In genomic region chr10:91319442-91320112, GRCm38 (mm10) we compare ENCODE assay signal across 16 mouse cellular contexts.
A peak's percentile ranks its signal among the peaks of the same experiment; 100 is the strongest.
DNase-seq lines count a peak whose midpoint lies in the region; ATAC-seq and TF ChIP-seq lines count a peak whose summit lies in the region.
"Had no signal": no experiment of that assay in that cellular context is flagged by ENCODE, and none has a peak within 500 bp of the region (broad histone marks: within the 10 kb centered on the region; RNA-seq: fewer than 3 reads in every experiment).

No protein-coding gene starts in this region.

- ATAC-seq in hindbrain, embryonic 11.5 days (ENCODE audit: low FRiP score): peak; percentile 27; the same call in 1 of the 2 replicates
- ATAC-seq in hindbrain, postnatal 0 days: no peak
- 0 out of 2 replicates have a peak, but pooled peaks have one; percentile 15 for ATAC-seq in liver, embryonic 11.5 days (replicated peaks; ENCODE audit: low FRiP score)
- ATAC-seq in liver, postnatal 0 days: no peak
- peak; percentile 41 for ATAC-seq in embryonic facial prominence, embryonic 11.5 days (replicated peaks; ENCODE audit: insufficient number of reproducible peaks, low FRiP score, low TSS enrichment, low read depth)
- ATAC-seq: forebrain, embryonic 16.5 days had no signal

- H3K27ac ChIP-seq in hindbrain, embryonic 11.5 days (ENCODE audit: low read depth, low read length): no peak overlapping the region
- H3K27ac ChIP-seq in hindbrain, postnatal 0 days: no peak overlapping the region
- no peak overlapping the region for H3K27ac ChIP-seq in liver, embryonic 11.5 days (ENCODE audit: low read depth, low read length)
- no peak overlapping the region for H3K27ac ChIP-seq in liver, postnatal 0 days (ENCODE audit: low read depth)
- H3K27ac ChIP-seq in embryonic facial prominence, embryonic 10.5 days (replicated peaks): no peak overlapping the region
- no peak overlapping the region for H3K27ac ChIP-seq in embryonic facial prominence, embryonic 11.5 days (replicated peaks; ENCODE audit: low read depth, low read length)
- H3K27ac ChIP-seq: layer of hippocampus, adult 2 months had no signal

- no peak for TF ChIP-seq CTCF in hindbrain, postnatal 0 days (IDR thresholded peaks at IDR 0.05; ENCODE audit: low read depth)
- TF ChIP-seq CTCF in liver, postnatal 0 days (IDR thresholded peaks at IDR 0.05; ENCODE audit: low read depth): no peak

- no peak overlapping the region for H3K4me2 ChIP-seq in hindbrain, embryonic 11.5 days (replicated peaks; ENCODE audit: low read depth, low read length)
- no peak overlapping the region for H3K4me2 ChIP-seq in hindbrain, postnatal 0 days (ENCODE audit: low read depth, low read length)
- H3K4me2 ChIP-seq in liver, embryonic 11.5 days: no peak overlapping the region
- H3K4me2 ChIP-seq in liver, postnatal 0 days (ENCODE audit: low read depth, low read length): no peak overlapping the region
- H3K4me2 ChIP-seq in embryonic facial prominence, embryonic 11.5 days (ENCODE audit: low read depth, low read length): no peak overlapping the region

- H3K9ac ChIP-seq in hindbrain, embryonic 11.5 days (ENCODE audit: low read depth, low read length): no peak overlapping the region
- H3K9ac ChIP-seq in hindbrain, postnatal 0 days (replicated peaks; ENCODE audit: low read length): no peak overlapping the region
- H3K9ac ChIP-seq in liver, embryonic 11.5 days (ENCODE audit: low read depth, low read length): no peak overlapping the region
- no peak overlapping the region for H3K9ac ChIP-seq in liver, postnatal 0 days (replicated peaks)
- H3K9ac ChIP-seq in embryonic facial prominence, embryonic 11.5 days (replicated peaks; ENCODE audit: low read length): no peak overlapping the region

- WGBS in hindbrain, embryonic 11.5 days: 78% methylated on average over 10 of the region's 10 CpGs
- WGBS in hindbrain, postnatal 0 days: 82% methylated on average over 10 of the region's 10 CpGs
- WGBS in liver, embryonic 11.5 days: 84% methylated on average over 10 of the region's 10 CpGs
- 76% methylated on average over 10 of the region's 10 CpGs for WGBS in liver, postnatal 0 days (ENCODE audit: insufficient replicate concordance)
- 81% methylated on average over 10 of the region's 10 CpGs for whole genome bisulfite sequencing in embryonic facial prominence, embryonic 10.5 days
- 69% methylated on average over 10 of the region's 10 CpGs for WGBS in embryonic facial prominence, embryonic 11.5 days

- no peaks in the 10 kb centered on the region for H3K36me3 ChIP-seq in hindbrain, embryonic 11.5 days (ENCODE audit: control insufficient read depth, insufficient read depth, low read length)
- H3K36me3 ChIP-seq in hindbrain, postnatal 0 days (ENCODE audit: insufficient read depth, low read length): no peaks in the 10 kb centered on the region
- no peaks in the 10 kb centered on the region for H3K36me3 ChIP-seq in liver, embryonic 11.5 days (ENCODE audit: control insufficient read depth, insufficient read depth, low read length)
- H3K36me3 ChIP-seq in liver, postnatal 0 days (replicated peaks; ENCODE audit: insufficient read depth, low read length): no peaks in the 10 kb centered on the region
- no peaks in the 10 kb centered on the region for H3K36me3 ChIP-seq in embryonic facial prominence, embryonic 10.5 days (replicated peaks)
- H3K36me3 ChIP-seq in embryonic facial prominence, embryonic 11.5 days (replicated peaks; ENCODE audit: control insufficient read depth, insufficient read depth, low read depth, low read length): no peaks in the 10 kb centered on the region

- H3K4me3 ChIP-seq in hindbrain, embryonic 11.5 days (ENCODE audit: low read depth, low read length): no peak overlapping the region
- H3K4me3 ChIP-seq in hindbrain, postnatal 0 days (ENCODE audit: low read length): no peak overlapping the region
- H3K4me3 ChIP-seq in liver, embryonic 11.5 days (ENCODE audit: low read depth, low read length): no peak overlapping the region
- H3K4me3 ChIP-seq in liver, postnatal 0 days (ENCODE audit: low read depth, low read length): no peak overlapping the region
- no peak overlapping the region for H3K4me3 ChIP-seq in embryonic facial prominence, embryonic 10.5 days
- no peak overlapping the region for H3K4me3 ChIP-seq in embryonic facial prominence, embryonic 11.5 days (ENCODE audit: low read depth, low read length)
- H3K4me3 ChIP-seq: erythroblast, embryonic 14.5 days; layer of hippocampus, adult 2 months had no signal

- no peaks in the 10 kb centered on the region for H3K9me3 ChIP-seq in hindbrain, embryonic 11.5 days (ENCODE audit: control insufficient read depth, low read length)
- no peaks in the 10 kb centered on the region for H3K9me3 ChIP-seq in hindbrain, postnatal 0 days (ENCODE audit: low read length)
- H3K9me3 ChIP-seq in liver, embryonic 11.5 days (ENCODE audit: control insufficient read depth, low read length): no peaks in the 10 kb centered on the region
- H3K9me3 ChIP-seq in liver, postnatal 0 days (ENCODE audit: low read length): no peaks in the 10 kb centered on the region
- no peaks in the 10 kb centered on the region for H3K9me3 ChIP-seq in embryonic facial prominence, embryonic 10.5 days
- H3K9me3 ChIP-seq in embryonic facial prominence, embryonic 11.5 days (replicated peaks; ENCODE audit: control insufficient read depth, low read length): no peaks in the 10 kb centered on the region

- no peaks in the 10 kb centered on the region for H3K4me1 ChIP-seq in hindbrain, embryonic 11.5 days (replicated peaks; ENCODE audit: control insufficient read depth, insufficient read depth, low read length)
- no peaks in the 10 kb centered on the region for H3K4me1 ChIP-seq in hindbrain, postnatal 0 days (ENCODE audit: insufficient read depth, low read length)
- H3K4me1 ChIP-seq in liver, embryonic 11.5 days (replicated peaks; ENCODE audit: control insufficient read depth, insufficient read depth, low read length): no peaks in the 10 kb centered on the region
- no peaks in the 10 kb centered on the region for H3K4me1 ChIP-seq in liver, postnatal 0 days (ENCODE audit: insufficient read depth)
- peaks cover 8% of the 10 kb centered on the region for H3K4me1 ChIP-seq in embryonic facial prominence, embryonic 10.5 days
- H3K4me1 ChIP-seq in embryonic facial prominence, embryonic 11.5 days (ENCODE audit: control insufficient read depth, insufficient read depth, low read length): no peaks in the 10 kb centered on the region

- DNase-seq in hindbrain, embryonic 11.5 days (ENCODE audit: low spot score): no peak
- no peak for DNase-seq in hindbrain, postnatal 0 days (ENCODE audit: low spot score)
- no peak for DNase-seq in liver, embryonic 11.5 days (ENCODE audit: low spot score)
- no peak for DNase-seq in liver, postnatal 0 days
- DNase-seq in embryonic facial prominence, embryonic 10.5 days (ENCODE audit: low spot score): peak; percentile 7
- DNase-seq in embryonic facial prominence, embryonic 11.5 days (ENCODE audit: low spot score): no peak
- no peak for DNase-seq in ovary, postnatal 10 days (ENCODE audit: low spot score)
- no peak for DNase-seq in cerebellum, postnatal 36 days
- DNase-seq: adrenal gland, postnatal 36 days; cerebellum, adult 2 months; heart, postnatal 10 days; kidney, adult 11 months; thymus, adult 2 months had no signal

- no peak for TF ChIP-seq EP300 in liver, postnatal 0 days (IDR thresholded peaks at IDR 0.05; ENCODE audit: low read depth)

- H3K27me3 ChIP-seq in hindbrain, embryonic 11.5 days (ENCODE audit: control insufficient read depth, insufficient read depth, low read length): no peaks in the 10 kb centered on the region
- H3K27me3 ChIP-seq in hindbrain, postnatal 0 days (ENCODE audit: insufficient read depth, low read length): no peaks in the 10 kb centered on the region
- H3K27me3 ChIP-seq in liver, embryonic 11.5 days (replicated peaks; ENCODE audit: control insufficient read depth, insufficient read depth, low read length): no peaks in the 10 kb centered on the region
- H3K27me3 ChIP-seq in liver, postnatal 0 days (ENCODE audit: insufficient read depth, low read length): no peaks in the 10 kb centered on the region
- H3K27me3 ChIP-seq in embryonic facial prominence, embryonic 10.5 days (replicated peaks; ENCODE audit: low read depth, poor library complexity, severe bottlenecking): no peaks in the 10 kb centered on the region
- no peaks in the 10 kb centered on the region for H3K27me3 ChIP-seq in embryonic facial prominence, embryonic 11.5 days (ENCODE audit: control insufficient read depth, insufficient read depth, low read length)

Comparison
In these comparisons a context has a peak if more than half of its experiments do, and no peak if none do; other contexts are left out.
1. ATAC-seq: peak in hindbrain, embryonic 11.5 days (single experiment), liver, embryonic 11.5 days (single experiment) and embryonic facial prominence, embryonic 11.5 days (single experiment); none in hindbrain, postnatal 0 days (single experiment) and liver, postnatal 0 days (single experiment).